Mouse (Mus musculus) liver, postnatal 0 days (tissue): ENCODE measurements around the gene Htt. TPM values are rescaled to one million over a fixed set of nuclear protein-coding genes. Genes with fewer than 3 reads are reported as not detected.

Experiments
- ATAC-seq: fragments of 200-750 bp; cut with Nextera tagmentation; 2 replicates; pipeline ENCODE4 v1.8.0; 2017; ENCODE audit warnings: mild to moderate bottlenecking, moderate library complexity
- DNase-seq: peaks from one replicate; pipeline ENCODE4 v3.0.0-alpha.2; 2016
- H3K27ac ChIP-seq: fragments of 300-500 bp; sonication (generic); 2 replicates; pipeline ENCODE4 v1.5.1; 2014; ENCODE audit warnings: antibody characterized with exemption, moderate library complexity, mild to moderate bottlenecking, low read depth
- H3K27me3 ChIP-seq: fragments of 300-500 bp; sonication (generic); 2 replicates; pipeline ENCODE4 v1.6.1; 2014; ENCODE audit warnings: low read length, control low read depth, mixed read lengths; ENCODE audit not compliant: insufficient read depth
- H3K36me3 ChIP-seq: fragments of 300-500 bp; sonication (generic); replicated peaks from 2 replicates; pipeline ENCODE4 v1.6.1; 2014; ENCODE audit warnings: mild to moderate bottlenecking, control low read depth, low read length, moderate library complexity, mixed read lengths; ENCODE audit not compliant: insufficient read depth
- H3K4me1 ChIP-seq: fragments of 300-500 bp; sonication (generic); 2 replicates; pipeline ENCODE4 v1.6.1; 2014; ENCODE audit warnings: antibody characterized with exemption, mild to moderate bottlenecking, control low read depth; ENCODE audit not compliant: insufficient read depth
- H3K4me2 ChIP-seq: fragments of 300-500 bp; sonication (generic); 2 replicates; pipeline ENCODE4 v1.6.1; 2014; ENCODE audit warnings: low read depth, mild to moderate bottlenecking, low read length, moderate library complexity, mixed read lengths
- H3K4me3 ChIP-seq: fragments of 300-500 bp; sonication (generic); 2 replicates; pipeline ENCODE4 v1.5.1; 2014; ENCODE audit warnings: low read depth, low read length
- H3K9ac ChIP-seq: fragments of 300-500 bp; sonication (generic); replicated peaks from 2 replicates; pipeline ENCODE4 v1.6.1; 2014; ENCODE audit warnings: mild to moderate bottlenecking, moderate library complexity
- H3K9me3 ChIP-seq: fragments of 300-500 bp; sonication (generic); 2 replicates; pipeline ENCODE4 v1.6.1; 2016; ENCODE audit warnings: mild to moderate bottlenecking, control low read depth, low read length, mixed read lengths
- CTCF ChIP-seq: sonication (generic); IDR thresholded peaks from 2 replicates; pipeline ENCODE4 v1.5.1; 2016; ENCODE audit warnings: antibody characterized with exemption, low read depth
- EP300 ChIP-seq: IDR thresholded peaks from 2 replicates; pipeline ENCODE4 v1.6.1; 2016; ENCODE audit warnings: antibody characterized with exemption, low read depth, mild to moderate bottlenecking
- WGBS: fragments of 180-500 bp; shearing (Covaris S2); extraction: QIAGEN DNeasy Blood & Tissue Kit; methylation state at CpG from one replicate; pipeline ENCODE4 v1.1.7; 2014; ENCODE audit not compliant: insufficient replicate concordance; 5-methylcytosine and 5-hydroxymethylcytosine counted together
- polyA plus RNA-seq: library from polyadenylated mRNA; unstranded; fragments of >200 nt; fragmentation: Nextera tagmentation; extraction: Ambion mirVana; gene quantifications from 2 replicates; pipeline ENCODE4 v1.2.1, GENCODE M21; 2015

The Htt gene
- polyA plus RNA-seq, 1 experiment from 2014 or later: 2.3 TPM

DNA sequence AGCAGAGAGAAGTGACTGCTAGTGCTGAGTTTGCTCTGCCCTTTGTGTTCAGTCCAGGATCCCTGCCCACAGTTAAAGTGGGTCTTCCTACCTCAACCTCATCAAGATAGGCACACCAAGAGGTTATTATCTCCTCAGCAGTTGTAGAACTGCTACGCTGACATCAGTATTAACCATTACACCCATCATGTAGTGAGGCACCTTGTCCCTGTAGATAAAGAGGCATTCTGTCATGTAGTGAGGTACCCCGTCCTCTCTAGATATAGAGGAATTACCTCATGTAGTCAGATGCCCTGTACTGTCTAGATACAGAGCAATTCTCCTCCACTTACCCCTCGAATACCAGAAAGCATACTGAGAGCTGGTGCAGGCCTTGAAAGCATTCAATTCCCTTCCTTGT lies 119.5 kb downstream of the Htt start:
- WGBS: 62% methylated on average over 3 of the region's 3 CpGs
- no peak overlapping the region for H3K4me3 ChIP-seq
- no peak for TF ChIP-seq CTCF
- peak; percentile 95 for TF ChIP-seq EP300
- peaks cover 5% of the 10 kb centered on the region; the same call in 1 of the 2 replicates for H3K4me1 ChIP-seq
- no peaks in the 10 kb centered on the region for H3K9me3 ChIP-seq
- H3K27me3 ChIP-seq: no peaks in the 10 kb centered on the region
- H3K36me3 ChIP-seq: peaks cover 61% of the 10 kb centered on the region
- H3K4me2 ChIP-seq: no peak overlapping the region
- no peak overlapping the region for H3K9ac ChIP-seq
- DNase-seq (no peak), ATAC-seq (peak; percentile 98)
- H3K27ac ChIP-seq: peak overlapping the region; percentile 63; the same call in 1 of the 2 replicates

- H3K4me3 ChIP-seq: no peak overlapping the region
- H3K9me3 ChIP-seq: no peaks in the 10 kb centered on the region
- no peaks in the 10 kb centered on the region for H3K27me3 ChIP-seq
- ATAC-seq (no peak), DNase-seq (no peak)
- TF ChIP-seq EP300: no peak
- TF ChIP-seq CTCF: peak; percentile 59
- no peak overlapping the region for H3K4me2 ChIP-seq
- H3K36me3 ChIP-seq: peaks cover 64% of the 10 kb centered on the region
- peaks cover 5% of the 10 kb centered on the region; the same call in 1 of the 2 replicates for H3K4me1 ChIP-seq
- WGBS: 78% methylated on average over 3 of the region's 3 CpGs
- no peak overlapping the region for H3K9ac ChIP-seq
- no peak overlapping the region for H3K27ac ChIP-seq
Measured at GRCm38 (mm10) chr5:34885250-34885649, 123.7 kb downstream of the Htt start.

DNA sequence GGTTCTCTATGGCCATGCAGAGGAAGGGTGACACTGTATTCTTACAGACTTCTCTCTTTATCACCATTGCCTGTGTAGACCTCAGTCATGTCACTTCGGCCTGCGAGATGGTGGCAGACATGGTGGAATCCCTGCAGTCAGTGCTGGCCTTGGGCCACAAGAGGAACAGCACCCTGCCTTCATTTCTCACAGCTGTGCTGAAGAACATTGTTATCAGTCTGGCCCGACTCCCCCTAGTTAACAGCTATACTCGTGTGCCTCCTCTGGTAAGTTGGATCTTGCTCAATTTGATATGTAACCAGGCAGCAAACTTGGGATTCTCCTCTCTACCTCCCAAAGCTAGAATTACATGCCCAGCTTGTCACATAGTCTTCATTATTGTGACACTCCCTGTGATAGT lies 127.7 kb downstream of the Htt start:
- Histone ChIP-seq H3K4me2 (no peak overlapping the region), H3K36me3 (peaks cover 62% of the 10 kb centered on the region), H3K27me3 (no peaks in the 10 kb centered on the region), H3K9me3 (no peaks in the 10 kb centered on the region), H3K4me1 (no peaks in the 10 kb centered on the region), H3K9ac (no peak overlapping the region), H3K4me3 (no peak overlapping the region), H3K27ac (no peak overlapping the region)
- no peak for TF ChIP-seq EP300
- TF ChIP-seq CTCF: no peak
- no peak for DNase-seq
- no peak for ATAC-seq
- 72% methylated on average over 4 of the region's 4 CpGs for WGBS

- H3K36me3 ChIP-seq: peaks cover 65% of the 10 kb centered on the region
- DNase-seq: peak; percentile 47
- H3K27ac ChIP-seq: peak overlapping the region; percentile 60; the same call in 1 of the 2 replicates
- no peak overlapping the region for H3K9ac ChIP-seq
- WGBS: 68% methylated on average over 3 of the region's 3 CpGs
- H3K4me2 ChIP-seq: peak overlapping the region; percentile 9; the same call in 1 of the 2 replicates
- H3K9me3 ChIP-seq: no peaks in the 10 kb centered on the region
- peaks cover 5% of the 10 kb centered on the region; the same call in 1 of the 2 replicates for H3K4me1 ChIP-seq
- no peak overlapping the region for H3K4me3 ChIP-seq
- TF ChIP-seq EP300 (peak; percentile 90), CTCF (no peak)
- ATAC-seq: peak; percentile 98
- H3K27me3 ChIP-seq: no peaks in the 10 kb centered on the region
Measured at GRCm38 (mm10) chr5:34896697-34897453, 135.3 kb downstream of the Htt start.

DNA sequence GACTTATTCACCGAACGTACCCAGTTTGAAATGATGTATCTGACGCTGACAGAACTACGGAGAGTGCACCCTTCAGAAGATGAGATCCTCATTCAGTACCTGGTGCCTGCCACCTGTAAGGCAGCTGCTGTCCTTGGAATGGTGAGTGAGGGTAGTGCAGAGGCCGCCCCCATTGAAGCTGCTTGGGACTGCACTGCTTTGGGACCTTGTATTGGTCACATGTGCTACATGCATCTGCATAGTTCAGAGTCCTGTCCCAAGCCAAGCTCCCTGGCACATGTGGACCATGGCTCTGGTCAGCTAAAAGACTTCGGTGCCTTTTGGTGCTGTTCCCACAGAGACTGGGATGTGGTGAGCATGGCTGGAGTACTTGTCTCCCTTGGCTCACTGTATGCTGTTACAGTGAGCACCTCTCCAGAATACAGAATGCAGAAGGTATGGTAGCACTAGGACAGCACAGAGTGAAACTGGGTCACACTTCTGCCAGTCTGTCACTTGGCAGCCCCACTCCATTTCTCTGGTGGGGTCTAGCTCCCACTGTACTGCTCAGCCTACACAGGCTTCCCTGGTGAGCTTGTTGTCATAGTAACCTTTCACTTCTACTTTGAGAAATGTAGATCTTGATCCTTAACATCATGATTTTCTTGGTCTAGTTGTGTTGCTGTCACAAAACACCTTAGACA lies 138.4 kb downstream of the Htt start:
- ATAC-seq (no peak), DNase-seq (no peak)
- TF ChIP-seq CTCF: no peak
- no peak for TF ChIP-seq EP300
- no peak overlapping the region for H3K4me3 ChIP-seq
- no peak overlapping the region for H3K9ac ChIP-seq
- H3K27ac ChIP-seq: no peak overlapping the region
- no peak overlapping the region for H3K4me2 ChIP-seq
- no peaks in the 10 kb centered on the region for H3K9me3 ChIP-seq
- 90% methylated on average over 6 of the region's 6 CpGs for whole genome bisulfite sequencing
- H3K4me1 ChIP-seq: peaks cover 5% of the 10 kb centered on the region; the same call in 1 of the 2 replicates
- peaks cover 68% of the 10 kb centered on the region for H3K36me3 ChIP-seq
- no peaks in the 10 kb centered on the region for H3K27me3 ChIP-seq

DNA sequence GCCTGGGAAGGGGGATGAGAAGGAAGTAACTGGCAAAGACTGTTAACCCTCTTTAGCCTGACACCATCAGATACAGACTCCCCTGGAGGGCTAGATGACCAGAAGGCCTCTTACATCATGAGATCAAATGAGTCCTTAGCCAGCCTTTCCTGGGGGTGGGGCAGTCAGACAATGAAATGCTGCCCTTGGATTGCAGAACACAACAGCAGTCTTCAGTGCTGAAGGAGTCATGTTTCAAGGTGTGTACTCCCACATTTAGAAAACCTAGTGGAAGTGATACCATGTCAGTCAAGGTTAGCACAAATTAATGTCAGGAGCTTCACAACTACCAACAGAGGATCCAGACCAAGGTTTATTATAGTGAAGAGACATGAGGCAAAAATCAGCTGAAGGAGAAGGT lies 140.8 kb downstream of the Htt start:
- TF ChIP-seq EP300 (no peak), CTCF (no peak)
- no peaks in the 10 kb centered on the region for H3K9me3 ChIP-seq
- no peaks in the 10 kb centered on the region for H3K27me3 ChIP-seq
- peaks cover 76% of the 10 kb centered on the region for H3K36me3 ChIP-seq
- no peaks in the 10 kb centered on the region for H3K4me1 ChIP-seq
- no peak overlapping the region for H3K27ac ChIP-seq
- H3K4me2 ChIP-seq: no peak overlapping the region
- H3K4me3 ChIP-seq: no peak overlapping the region
- ATAC-seq (no peak), DNase-seq (no peak)
- no peak overlapping the region for H3K9ac ChIP-seq
